Mouse (Mus musculus): ENCODE measurements around the gene Tvp23b. TPM values are rescaled to one million over a fixed set of nuclear protein-coding genes. Genes with fewer than 3 reads are reported as not detected.

Gene Tvp23b
- total and polyA plus RNA-seq, 3 experiments: 24.3 to 40.0 TPM; not detected in 1

- TF ChIP-seq EP300 (IDR thresholded peaks at IDR 0.05; ENCODE audit: low read depth in 1 of 2, low read length in 2 of 2) (peak; percentile 21 to 45), BHLHE40 (IDR thresholded peaks at IDR 0.05; ENCODE audit: borderline replicate concordance, low read depth, low read length) (peak; percentile 38; the same call in 1 of the 2 replicates), POLR2AphosphoS5 (IDR thresholded peaks at IDR 0.05; ENCODE audit: borderline replicate concordance, low read depth, low read length) (no peak), NRF1 (IDR thresholded peaks at IDR 0.05; ENCODE audit: insufficient read depth, low read depth, low read length, poor library complexity, severe bottlenecking) (no peak), GATA1 (IDR thresholded peaks at IDR 0.05; ENCODE audit: low read depth, low read length) (0 out of 2 replicates have a peak, but pooled peaks have one; percentile 6), RCOR1 (IDR thresholded peaks at IDR 0.05; ENCODE audit: low read depth, low read length) (peak; percentile 54; the same call in 1 of the 2 replicates), TAL1 (IDR thresholded peaks at IDR 0.05; ENCODE audit: low read length) (peak; percentile 56), MAX (IDR thresholded peaks at IDR 0.05; ENCODE audit: low read length) (peak; percentile 12; the same call in 1 of the 2 replicates)
- DNase-seq (ENCODE audit: low read depth, low spot score): peak; percentile 59
Observed at GRCm38 (mm10) chr11:62930574-62930973, 51.3 kb downstream of the Tvp23b start.

GRCm38 (mm10) chr11:62931141-62931540 is 51.9 kb downstream of the Tvp23b start:
- DNase-seq (ENCODE audit: low read depth, low spot score): no peak
- Histone ChIP-seq H3K9me3 (replicated peaks; ENCODE audit: insufficient read depth, low read length) (no peaks in the 10 kb centered on the region), H3K79me2 (ENCODE audit: control insufficient read depth, insufficient read depth, low read length, poor library complexity) (no peaks in the 10 kb centered on the region), H3K9ac (ENCODE audit: control insufficient read depth, low read depth, low read length, poor library complexity, severe bottlenecking) (no peak overlapping the region), H3K36me3 (ENCODE audit: control insufficient read depth in 1 of 2, insufficient read depth in 2 of 2, low read length in 2 of 2) (peaks cover 0 to 16% of the 10 kb centered on the region in 2 experiments; a peak in 2 of 4 replicates), H3K27me3 (ENCODE audit: control insufficient read depth in 1 of 2, insufficient read depth in 2 of 2, low read length in 2 of 2) (no peaks in the 10 kb centered on the region), H3K4me3 (ENCODE audit: control insufficient read depth in 1 of 2, insufficient read depth in 1 of 2, low read depth in 2 of 2, low read length in 2 of 2) (no peak overlapping the region), H3K4me1 (ENCODE audit: control insufficient read depth in 1 of 2, insufficient read depth in 2 of 2, low read length in 2 of 2) (peaks cover 0 to 18% of the 10 kb centered on the region in 2 experiments), H3K27ac (ENCODE audit: control insufficient read depth, low read depth, low read length) (no peak overlapping the region)
- TF ChIP-seq TBP (IDR thresholded peaks at IDR 0.05; ENCODE audit: low read depth, low read length): no peak
- TF ChIP-seq TAL1 (IDR thresholded peaks at IDR 0.05; ENCODE audit: low read length): no peak
- no peak for TF ChIP-seq JUND (IDR thresholded peaks at IDR 0.05; ENCODE audit: low read depth, low read length)
- no peak for TF ChIP-seq HCFC1 (IDR thresholded peaks at IDR 0.05; ENCODE audit: low read depth, low read length)
- TF ChIP-seq SMC3 (IDR thresholded peaks at IDR 0.05; ENCODE audit: low read depth, low read length): no peak
- TF ChIP-seq ZMIZ1 (IDR thresholded peaks at IDR 0.05; ENCODE audit: low read depth, low read length): no peak
- TF ChIP-seq ETS1 (IDR thresholded peaks at IDR 0.05; ENCODE audit: low read depth, low read length): no peak
- TF ChIP-seq MAFK (IDR thresholded peaks at IDR 0.05; ENCODE audit: borderline replicate concordance, low read depth, low read length): no peak
- TF ChIP-seq RAD21 (IDR thresholded peaks at IDR 0.05; ENCODE audit: low read depth, low read length): no peak
- TF ChIP-seq USF2 (IDR thresholded peaks at IDR 0.05; ENCODE audit: borderline replicate concordance in 1 of 2, insufficient read depth in 1 of 2, low read depth in 1 of 2, low read length in 2 of 2): no peak
- TF ChIP-seq BHLHE40 (IDR thresholded peaks at IDR 0.05; ENCODE audit: borderline replicate concordance, low read depth, low read length): no peak
- no peak for TF ChIP-seq CTCF (IDR thresholded peaks at IDR 0.05 in 2 of 3, conservative IDR thresholded peaks at IDR 0.05 in 1 of 3; ENCODE audit: control insufficient read depth in 1 of 3, insufficient read depth in 1 of 3, low read depth in 2 of 3, low read length in 3 of 3, poor library complexity in 1 of 3, severe bottlenecking in 1 of 3)
- TF ChIP-seq EP300 (IDR thresholded peaks at IDR 0.05; ENCODE audit: low read depth in 1 of 2, low read length in 2 of 2): no peak

More at GRCm38 (mm10) chr11:62930574-62930973, 51.3 kb downstream of the Tvp23b start:
- no peaks in the 10 kb centered on the region for H3K27me3 ChIP-seq (ENCODE audit: control insufficient read depth in 1 of 2, insufficient read depth in 2 of 2, low read length in 2 of 2)
- H3K9me3 ChIP-seq (replicated peaks; ENCODE audit: insufficient read depth, low read length): no peaks in the 10 kb centered on the region
- H3K27ac ChIP-seq (ENCODE audit: control insufficient read depth, low read depth, low read length): no peak overlapping the region
- peaks cover 0 to 18% of the 10 kb centered on the region in 2 experiments for H3K4me1 ChIP-seq (ENCODE audit: control insufficient read depth in 1 of 2, insufficient read depth in 2 of 2, low read length in 2 of 2)
- H3K36me3 ChIP-seq (ENCODE audit: control insufficient read depth in 1 of 2, insufficient read depth in 2 of 2, low read length in 2 of 2): peaks cover 0 to 16% of the 10 kb centered on the region in 2 experiments; a peak in 2 of 4 replicates
- H3K79me2 ChIP-seq (ENCODE audit: control insufficient read depth, insufficient read depth, low read length, poor library complexity): no peaks in the 10 kb centered on the region
- no peak overlapping the region for H3K4me3 ChIP-seq (ENCODE audit: control insufficient read depth in 1 of 2, insufficient read depth in 1 of 2, low read depth in 2 of 2, low read length in 2 of 2)
- H3K9ac ChIP-seq (ENCODE audit: control insufficient read depth, low read depth, low read length, poor library complexity, severe bottlenecking): no peak overlapping the region

All from MEL (cell line).